Mouse (Mus musculus) inflammation-experienced regulatory T-cells (primary cell): ENCODE results near the gene 2410004B18Rik. TPM values are rescaled to one million over a fixed set of nuclear protein-coding genes. Genes with fewer than 3 reads are reported as not detected.

ENCODE experiments used
- polyA plus RNA-seq, 2 experiments: library from polyadenylated mRNA; unstranded; fragments of 100-300 nt; shearing (Covaris generic); gene quantifications; one replicate each; pipeline ENCODE4 v1.2.1; 2017

The 2410004B18Rik gene
- polyA plus RNA-seq: 10 to 100 TPM; 56.8 to 72.4 TPM

DNA sequence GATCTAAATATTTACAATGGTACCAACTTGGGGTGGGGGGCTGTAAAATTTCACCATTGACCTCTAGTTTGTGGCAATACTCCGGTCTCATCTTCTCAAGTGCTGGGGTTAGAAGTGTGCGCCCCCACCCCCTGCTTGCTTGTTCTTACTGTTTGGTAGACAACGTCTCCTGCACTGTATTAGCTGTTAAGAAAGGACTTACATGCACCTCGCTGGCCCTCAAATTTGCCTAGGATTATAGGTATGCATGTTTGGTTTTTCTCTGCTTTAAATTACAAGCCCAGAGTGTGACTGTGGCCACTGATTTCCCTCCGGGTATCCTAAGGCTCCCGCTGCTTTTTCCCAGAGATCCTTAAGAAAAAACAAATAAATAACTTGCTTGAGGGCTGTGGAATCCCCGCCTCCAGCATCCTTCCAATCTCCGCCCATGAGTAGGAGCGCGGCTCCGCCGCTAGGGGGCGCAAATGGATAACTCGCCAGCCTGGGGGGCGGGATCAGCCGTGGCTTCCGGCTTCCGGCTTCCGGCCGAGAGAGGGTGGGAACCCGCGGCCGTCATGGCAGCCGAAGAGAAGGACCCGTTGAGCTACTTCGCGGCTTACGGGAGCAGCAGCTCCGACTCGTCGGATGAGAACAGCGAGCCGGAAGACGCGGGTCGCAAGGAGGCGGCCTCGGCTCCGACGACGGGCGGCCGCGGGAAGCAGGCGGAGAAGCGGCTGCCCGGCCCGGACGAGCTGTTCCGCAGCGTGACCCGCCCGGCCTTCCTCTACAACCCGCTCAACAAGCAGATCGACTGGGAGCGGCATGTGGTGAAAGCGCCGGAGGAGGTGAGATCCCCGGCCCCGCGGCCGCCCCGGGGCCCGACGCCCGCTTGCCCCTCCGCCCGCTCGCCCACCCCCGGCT is at the start of gene 2410004B18Rik:
Gene 2410004B18Rik (plus strand): TSS at position 510 of the 900 bp plus-strand sequence.

GRCm38 (mm10) chr3:145922019-145922854 is 15.6 kb upstream of the 2410004B18Rik start, which contains the start of gene Bcl10:
TSS of gene Bcl10 (plus strand) at chr3:145922804.

DNA sequence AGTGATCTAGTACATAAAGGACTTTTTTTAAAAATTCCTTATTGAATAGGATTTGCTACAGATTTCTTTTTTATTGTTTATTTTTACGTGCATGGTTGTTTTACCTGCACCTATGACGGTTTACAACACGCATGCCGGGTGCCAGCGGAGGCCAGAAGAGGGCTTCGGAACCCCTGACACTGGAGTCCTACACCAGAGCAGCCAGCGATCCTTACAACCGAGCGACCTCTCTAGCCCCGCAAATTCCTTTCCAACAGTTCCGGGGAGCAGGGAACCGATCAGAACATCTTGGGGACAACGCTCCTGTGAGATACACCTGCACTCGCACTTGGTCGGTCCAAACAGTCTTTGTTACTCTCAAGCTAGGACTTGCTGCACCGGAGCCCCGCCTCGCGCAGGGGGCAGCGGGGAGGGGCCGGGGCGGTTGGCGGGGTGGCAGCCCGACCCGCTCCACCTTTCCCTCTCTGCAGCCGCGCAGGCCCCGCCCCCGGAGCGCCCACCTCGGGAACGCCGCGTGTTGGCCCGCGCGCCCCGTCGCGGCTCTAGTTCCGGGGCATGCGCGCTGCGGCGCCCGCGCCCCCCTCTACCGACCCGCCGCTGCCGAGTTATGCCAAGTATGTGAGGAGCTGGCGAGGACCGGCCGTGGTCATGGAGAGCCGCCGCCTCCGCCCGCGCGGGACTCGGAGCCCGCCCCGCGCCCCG is 49.6 kb downstream of the 2410004B18Rik start, which contains the start of gene Syde2:
Gene Syde2 (plus strand): TSS at position 603 of the 702 bp plus-strand sequence.

Other genes starting within 250 kb of the 2410004B18Rik start
- gene Ddah1, start 179.3 kb upstream of the 2410004B18Rik start, polyA plus RNA-seq: 1 to 10 TPM in 1 of 2 experiments, under 1 TPM in 1; 0.36 to 1.1 TPM
- gene Bcl10, start 15.2 kb upstream of the 2410004B18Rik start, polyA plus RNA-seq: 10 to 100 TPM; 89.5 to 92.8 TPM
- gene Syde2, start 49.9 kb downstream of the 2410004B18Rik start, polyA plus RNA-seq: 1 to 10 TPM in 1 of 2 experiments, under 1 TPM in 1; 0.82 to 2.5 TPM
- under 1 TPM in 1 of 2 experiments, not detected in 1; 0.11 TPM for gene Wdr63, start 170.1 kb downstream of the 2410004B18Rik start, polyA plus RNA-seq
- gene Mcoln3, start 179.4 kb downstream of the 2410004B18Rik start, polyA plus RNA-seq: 1 to 10 TPM; 3.7 to 4.8 TPM
- 10 to 100 TPM in 1 of 2 experiments, 1 to 10 TPM in 1; 1.7 to 10.9 TPM for gene Mcoln2, start 211.8 kb downstream of the 2410004B18Rik start, polyA plus RNA-seq